Mouse (Mus musculus): Measurements from ENCODE around the gene Paqr5.

GRCm38 (mm10) chr9:61972031-61972430, 54.6 kb downstream of the Paqr5 start:
- no peak for TF ChIP-seq MAX (IDR thresholded peaks at IDR 0.05; ENCODE audit: low read depth)
- no peak for TF ChIP-seq E2F4 (IDR thresholded peaks at IDR 0.05; ENCODE audit: insufficient read depth)
- no peak for TF ChIP-seq POLR2A (IDR thresholded peaks at IDR 0.05; ENCODE audit: insufficient read length, low read depth)
- no peak for TF ChIP-seq TCF12 (IDR thresholded peaks at IDR 0.05; ENCODE audit: insufficient read depth, poor library complexity, severe bottlenecking)
- no peak for TF ChIP-seq POLR2AphosphoS2 (IDR thresholded peaks at IDR 0.05; ENCODE audit: insufficient read length, low read depth)
- no peak for TF ChIP-seq USF1 (IDR thresholded peaks at IDR 0.05; ENCODE audit: low read depth)
- TF ChIP-seq CEBPB (IDR thresholded peaks at IDR 0.05; ENCODE audit: insufficient read depth, poor library complexity, severe bottlenecking), result no peak
- no peak for TF ChIP-seq MYOG (IDR thresholded peaks at IDR 0.05; ENCODE audit: control insufficient read depth in 1 of 3, insufficient read depth in 1 of 3, insufficient read length in 2 of 3, low read depth in 2 of 3)

Data from myocyte (in vitro differentiated cells).